Mouse (Mus musculus) kidney, adult 2 months (tissue): ENCODE data around the gene Pbx2.

Source experiments
- CTCF ChIP-seq: fragments of 200-500 bp; conservative IDR thresholded peaks from 2 replicates; pipeline ENCODE4 v1.5.1; 2011; ENCODE audit warnings: low read depth, mild to moderate bottlenecking, control low read depth, low read length, moderate library complexity, mixed read lengths; ENCODE audit not compliant: insufficient read depth, insufficient read length
- POLR2A ChIP-seq: fragments of 200-500 bp; IDR thresholded peaks from one replicate; pipeline ENCODE4 v1.6.1; 2011; ENCODE audit warnings: low read depth, low read length, control low read depth

- TF ChIP-seq POLR2A, result no peak
- TF ChIP-seq CTCF, result no peak
Measured at GRCm38 (mm10) chr17:34583819-34584218, 7.2 kb upstream of the Pbx2 start.
